Mouse (Mus musculus) testis, adult 10 weeks (tissue): ENCODE measurements around the gene Luzp2. TPM values are rescaled to one million over a fixed set of nuclear protein-coding genes. Genes with fewer than 3 reads are reported as not detected.

Experiments used
- polyA plus RNA-seq: library from polyadenylated mRNA; stranded (reverse); fragments of 350-450 nt; fragmentation: Illumina TruSeq; extraction: RNeasy Lipid Tissue Mini Kit (QIAGEN cat#74804); gene quantifications from one replicate; pipeline ENCODE4 v1.2.3, GENCODE M21; 2014; ENCODE audit warnings: low read depth, low replicate concordance

Gene Luzp2
- 0.88 TPM for polyA plus RNA-seq

GRCm38 (mm10) chr7:54835372-54835851 is at the start of gene Luzp2:
Gene Luzp2 (plus strand): TSS chr7:54835498.

